Mouse (Mus musculus) lung, postnatal 0 days (tissue): ENCODE measurements around the gene Rab40b.

Source experiments
- CTCF ChIP-seq: IDR thresholded peaks from 2 replicates; pipeline ENCODE4 v1.5.1; 2016; ENCODE audit warnings: antibody characterized with exemption, mild to moderate bottlenecking
- EP300 ChIP-seq: IDR thresholded peaks from 2 replicates; pipeline ENCODE4 v1.6.1; 2016; ENCODE audit warnings: antibody characterized with exemption, mild to moderate bottlenecking, control low read depth

DNA sequence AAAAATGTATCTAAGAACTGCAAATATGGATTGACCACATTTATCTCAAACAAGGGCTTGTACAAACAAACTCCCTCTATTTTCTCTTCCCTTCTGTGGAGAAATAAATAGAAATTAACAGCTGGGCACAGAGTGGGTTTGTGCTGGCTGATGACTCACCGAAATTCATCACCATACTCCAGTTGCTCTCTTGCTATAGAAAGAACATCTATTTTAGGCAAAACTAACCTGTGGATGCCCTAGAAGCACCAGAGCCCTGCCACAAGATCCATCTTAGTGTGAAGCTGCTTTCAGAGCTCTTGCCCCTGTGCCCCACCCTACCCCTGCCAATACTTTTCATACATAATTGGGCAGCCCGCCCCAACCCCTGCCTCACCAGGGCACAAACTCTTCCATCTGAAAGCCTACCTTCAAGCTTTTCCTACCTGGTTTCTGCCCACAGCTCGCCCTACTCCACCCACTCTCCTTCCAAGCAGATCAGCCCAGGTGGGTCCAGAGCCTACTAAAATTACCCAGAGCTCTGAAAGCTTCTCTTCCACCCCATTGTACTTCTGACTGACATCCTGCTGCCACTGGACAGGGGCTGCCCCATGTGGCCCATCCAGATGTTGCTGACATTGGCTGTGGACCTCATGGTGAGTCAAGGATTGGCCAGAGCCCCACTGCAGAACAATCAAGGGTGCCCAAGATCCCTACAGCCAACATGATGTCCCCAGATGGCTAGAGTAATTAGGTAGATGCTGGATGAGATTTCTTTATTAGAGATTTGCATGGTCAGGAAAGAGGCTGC lies 19.5 kb upstream of the Rab40b start:
- no peak for TF ChIP-seq CTCF
- TF ChIP-seq EP300, result no peak
